Mouse (Mus musculus): ENCODE measurements at regions not wholly inside any gene's neighbourhood (a gene's known extent, or its start where the extent isn't known, plus 50 kb on each side); places are given as distances from the start of the nearest gene placed in this dataset.

- Histone ChIP-seq H3K27ac (ENCODE audit: insufficient read depth, low read length) (no peak overlapping the region), H3K4me1 (ENCODE audit: control insufficient read depth, insufficient read depth, low read length) (no peaks in the 10 kb centered on the region), H3K4me3 (ENCODE audit: insufficient read depth, low read length) (no peak overlapping the region)
- TF ChIP-seq CTCF (IDR thresholded peaks at IDR 0.05; ENCODE audit: borderline replicate concordance, insufficient read depth, low read length) (no peak), POLR2A (IDR thresholded peaks at IDR 0.05; ENCODE audit: low read depth, low read length) (no peak)
These were observed 66.0 kb upstream of the Aldh1a3 start for GRCm38 (mm10) chr7:66493216-66493885.

DNA sequence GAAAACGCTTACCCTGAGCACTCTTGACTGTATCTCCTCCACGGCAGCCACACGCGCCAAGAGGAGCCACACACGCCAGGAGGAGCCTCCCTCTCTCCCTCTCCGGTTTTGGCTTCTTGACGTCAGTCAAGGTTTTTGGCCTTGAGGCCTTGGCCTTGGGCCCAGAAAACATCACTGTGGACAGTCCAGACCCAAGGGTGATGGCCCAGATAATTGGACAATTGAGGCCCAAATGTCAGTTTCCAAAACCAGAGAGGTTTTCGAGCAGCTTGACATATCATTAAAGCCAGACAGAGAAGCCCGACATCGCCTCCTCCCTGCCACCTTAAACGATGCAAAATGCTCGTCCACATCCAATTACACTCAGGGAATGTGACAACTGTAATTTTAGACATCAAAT lies 65.4 kb upstream of the Aldh1a3 start:
- no peak overlapping the region for H3K27ac ChIP-seq (ENCODE audit: insufficient read depth, low read length)
- no peak for TF ChIP-seq POLR2A (IDR thresholded peaks at IDR 0.05; ENCODE audit: low read depth, low read length)
- no peak for TF ChIP-seq CTCF (IDR thresholded peaks at IDR 0.05; ENCODE audit: borderline replicate concordance, insufficient read depth, low read length)
- no peak overlapping the region for H3K4me3 ChIP-seq (ENCODE audit: insufficient read depth, low read length)
- H3K4me1 ChIP-seq (ENCODE audit: control insufficient read depth, insufficient read depth, low read length) = no peaks in the 10 kb centered on the region

DNA sequence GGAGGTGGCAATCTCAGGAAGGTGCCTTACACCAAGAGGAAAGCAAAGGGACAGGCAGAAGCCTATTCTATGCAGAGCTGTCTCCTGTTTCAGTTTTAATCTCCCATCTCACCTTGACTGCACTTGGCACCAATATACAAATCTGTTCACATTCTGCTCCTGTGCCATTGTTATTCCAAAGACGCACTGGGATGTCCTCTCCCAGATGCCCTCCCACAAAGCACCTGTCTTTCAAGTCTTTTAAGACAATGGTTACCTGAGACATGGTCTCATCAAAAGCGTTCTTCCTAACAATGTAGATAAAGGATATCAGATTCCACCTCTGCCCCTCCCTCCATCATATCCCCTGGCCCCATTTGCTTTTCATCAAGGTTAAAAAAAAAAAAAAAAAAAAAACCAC lies 64.2 kb upstream of the Aldh1a3 start:
- TF ChIP-seq POLR2A (IDR thresholded peaks at IDR 0.05; ENCODE audit: low read depth, low read length) = no peak
- TF ChIP-seq CTCF (IDR thresholded peaks at IDR 0.05; ENCODE audit: borderline replicate concordance, insufficient read depth, low read length) = no peak
- no peak overlapping the region for H3K4me3 ChIP-seq (ENCODE audit: insufficient read depth, low read length)
- H3K4me1 ChIP-seq (ENCODE audit: control insufficient read depth, insufficient read depth, low read length) = no peaks in the 10 kb centered on the region
- H3K27ac ChIP-seq (ENCODE audit: insufficient read depth, low read length) = no peak overlapping the region

DNA sequence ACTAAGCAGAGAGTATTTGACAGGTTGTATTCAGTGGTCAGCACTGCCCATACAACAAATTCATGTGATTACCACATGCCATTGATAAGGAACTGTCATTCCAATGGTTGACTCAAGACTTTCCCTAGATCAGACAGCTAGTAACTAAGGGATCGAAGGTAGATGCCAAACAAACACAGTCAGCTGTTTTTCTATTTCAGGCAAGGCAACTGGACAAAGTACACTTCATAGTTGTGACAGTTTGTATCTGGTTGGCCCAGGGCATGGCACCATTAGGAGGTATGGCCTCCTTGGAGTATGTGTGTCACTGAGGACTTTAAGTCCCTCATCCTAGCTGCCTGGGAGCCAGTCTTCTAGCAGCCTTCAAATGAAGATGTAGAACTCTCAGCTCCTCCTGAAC lies 62.8 kb upstream of the Aldh1a3 start:
- Histone ChIP-seq H3K27ac (ENCODE audit: insufficient read depth, low read length) (no peak overlapping the region), H3K4me3 (ENCODE audit: insufficient read depth, low read length) (no peak overlapping the region)
- no peak for TF ChIP-seq POLR2A (IDR thresholded peaks at IDR 0.05; ENCODE audit: low read depth, low read length)
- TF ChIP-seq CTCF (IDR thresholded peaks at IDR 0.05; ENCODE audit: borderline replicate concordance, insufficient read depth, low read length) = no peak

GRCm38 (mm10) chr7:66487751-66488150 lies 60.4 kb upstream of the Aldh1a3 start:
- H3K4me3 ChIP-seq (ENCODE audit: insufficient read depth, low read length) = no peak overlapping the region
- H3K27ac ChIP-seq (ENCODE audit: insufficient read depth, low read length) = no peak overlapping the region
- TF ChIP-seq POLR2A (IDR thresholded peaks at IDR 0.05; ENCODE audit: low read depth, low read length) = no peak
- TF ChIP-seq CTCF (IDR thresholded peaks at IDR 0.05; ENCODE audit: borderline replicate concordance, insufficient read depth, low read length) = no peak
- no peaks in the 10 kb centered on the region for H3K4me1 ChIP-seq (ENCODE audit: control insufficient read depth, insufficient read depth, low read length)

More for the DNA sequence above, 62.8 kb upstream of the Aldh1a3 start:
- no peaks in the 10 kb centered on the region for H3K4me1 ChIP-seq (ENCODE audit: control insufficient read depth, insufficient read depth, low read length)

- TF ChIP-seq POLR2A (IDR thresholded peaks at IDR 0.05; ENCODE audit: low read depth, low read length) (no peak), CTCF (IDR thresholded peaks at IDR 0.05; ENCODE audit: borderline replicate concordance, insufficient read depth, low read length) (no peak)
- Histone ChIP-seq H3K4me1 (ENCODE audit: control insufficient read depth, insufficient read depth, low read length) (peaks cover 6% of the 10 kb centered on the region), H3K4me3 (ENCODE audit: insufficient read depth, low read length) (no peak overlapping the region), H3K27ac (ENCODE audit: insufficient read depth, low read length) (no peak overlapping the region)
These were observed 53.1 kb upstream of the Aldh1a3 start for GRCm38 (mm10) chr7:66480446-66480845.

DNA sequence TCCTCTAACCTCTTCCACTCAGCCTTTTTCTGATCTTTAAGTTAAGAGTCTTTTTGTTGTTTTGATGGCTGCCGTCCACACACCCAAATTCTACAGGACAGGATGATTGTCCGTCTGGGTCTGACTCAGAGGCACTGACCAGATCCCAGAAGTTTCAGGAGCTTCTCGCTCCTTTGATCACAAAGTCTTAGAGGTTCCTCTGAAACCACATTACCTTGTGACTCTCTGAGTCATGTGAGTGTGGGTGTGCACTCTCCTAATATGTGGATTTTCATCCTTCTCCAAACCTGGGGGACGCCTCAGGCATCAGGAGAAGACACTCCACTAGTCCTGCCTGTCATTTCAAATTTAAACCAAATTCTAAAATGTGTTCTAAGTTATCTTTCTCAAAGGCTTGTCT lies 52.0 kb upstream of the Aldh1a3 start:
- H3K4me3 ChIP-seq (ENCODE audit: insufficient read depth, low read length) = no peak overlapping the region
- TF ChIP-seq POLR2A (IDR thresholded peaks at IDR 0.05; ENCODE audit: low read depth, low read length) (no peak), CTCF (IDR thresholded peaks at IDR 0.05; ENCODE audit: borderline replicate concordance, insufficient read depth, low read length) (no peak)
- H3K4me1 ChIP-seq (ENCODE audit: control insufficient read depth, insufficient read depth, low read length) = peaks cover 6% of the 10 kb centered on the region
- H3K27ac ChIP-seq (ENCODE audit: insufficient read depth, low read length) = no peak overlapping the region

DNA sequence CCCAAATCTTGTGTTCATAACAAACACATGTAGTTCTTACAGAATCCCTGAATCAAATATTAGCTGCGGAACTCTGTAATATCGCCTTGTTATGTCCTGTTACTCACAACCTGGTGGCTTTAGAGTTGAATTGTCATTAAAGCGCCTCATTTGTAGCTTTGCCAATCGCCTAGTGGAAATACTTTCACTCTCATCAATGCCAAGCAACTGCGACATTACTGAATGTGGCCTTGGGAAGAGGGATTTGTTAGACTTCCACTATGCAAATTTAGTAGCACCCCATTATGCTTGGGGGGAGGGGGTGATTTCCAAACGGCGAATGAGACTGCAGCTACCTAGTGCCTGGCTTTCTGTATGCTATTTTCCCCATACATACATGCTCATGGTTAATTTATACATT lies 50.8 kb upstream of the Aldh1a3 start:
- no peak for TF ChIP-seq POLR2A (IDR thresholded peaks at IDR 0.05; ENCODE audit: low read depth, low read length)
- TF ChIP-seq CTCF (IDR thresholded peaks at IDR 0.05; ENCODE audit: borderline replicate concordance, insufficient read depth, low read length) = no peak
- no peak overlapping the region for H3K27ac ChIP-seq (ENCODE audit: insufficient read depth, low read length)
- peaks cover 6% of the 10 kb centered on the region for H3K4me1 ChIP-seq (ENCODE audit: control insufficient read depth, insufficient read depth, low read length)
- H3K4me3 ChIP-seq (ENCODE audit: insufficient read depth, low read length) = no peak overlapping the region

DNA sequence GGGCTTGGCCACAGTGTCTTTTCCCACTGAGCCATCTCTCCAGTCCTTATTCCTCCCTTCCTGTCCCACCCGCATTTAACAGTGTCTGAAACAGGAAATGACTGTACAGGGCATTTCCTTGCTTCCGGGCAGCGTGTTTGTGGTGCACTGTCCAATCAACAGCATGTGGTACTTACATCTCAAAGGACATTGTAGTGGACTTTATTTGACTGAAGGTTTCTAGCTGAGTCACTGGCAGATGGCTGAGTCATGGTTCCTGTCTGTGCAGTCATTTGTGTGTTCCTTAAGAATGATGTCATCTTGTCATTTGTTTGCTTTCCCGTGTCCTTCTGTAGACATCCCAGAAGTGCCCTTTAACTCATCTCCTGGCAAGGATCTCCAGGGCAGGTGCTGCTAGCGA lies 50.2 kb upstream of the Aldh1a3 start:
- no peak overlapping the region for H3K4me3 ChIP-seq (ENCODE audit: insufficient read depth, low read length)
- TF ChIP-seq POLR2A (IDR thresholded peaks at IDR 0.05; ENCODE audit: low read depth, low read length) (no peak), CTCF (IDR thresholded peaks at IDR 0.05; ENCODE audit: borderline replicate concordance, insufficient read depth, low read length) (no peak)
- peaks cover 6% of the 10 kb centered on the region for H3K4me1 ChIP-seq (ENCODE audit: control insufficient read depth, insufficient read depth, low read length)
- no peak overlapping the region for H3K27ac ChIP-seq (ENCODE audit: insufficient read depth, low read length)
